Mouse (Mus musculus) spleen, postnatal 14 days (tissue): ENCODE measurements at regions not wholly inside any gene's neighbourhood (a gene's known extent, or its start where the extent isn't known, plus 50 kb on each side); places are given as distances from the start of the nearest gene placed in this dataset.

Experiments used
- DNase-seq, 2 experiments: peaks; one replicate each; pipeline ENCODE4 v3.0.0; 2021 to 2022; ENCODE audit warnings: low spot score in 2 of 2

GRCm38 (mm10) chr12:92292460-92293340 lies 443.7 kb upstream of the Sel1l start:
- DNase-seq, result no peak

GRCm38 (mm10) chr12:92291490-92291889 lies 442.5 kb upstream of the Sel1l start:
- DNase-seq, result no peak

- DNase-seq, result no peak
Measured at GRCm38 (mm10) chr12:92285511-92285910, 436.6 kb upstream of the Sel1l start.

GRCm38 (mm10) chr12:92280470-92280869 lies 431.5 kb upstream of the Sel1l start:
- no peak for DNase-seq

- no peak for DNase-seq
Measured at GRCm38 (mm10) chr12:92251962-92252361, 403.0 kb upstream of the Sel1l start.

GRCm38 (mm10) chr12:92246790-92247451 lies 398.0 kb upstream of the Sel1l start:
- no peak for DNase-seq

- DNase-seq, result no peak
Measured at GRCm38 (mm10) chr12:92239956-92240699, 391.2 kb upstream of the Sel1l start.

- no peak for DNase-seq
Measured at GRCm38 (mm10) chr12:92233650-92234408, 384.9 kb upstream of the Sel1l start.

- DNase-seq, result no peak
Measured at GRCm38 (mm10) chr12:92228585-92228984, 379.6 kb upstream of the Sel1l start.

GRCm38 (mm10) chr12:92203351-92203750 lies 354.4 kb upstream of the Sel1l start:
- no peak for DNase-seq

GRCm38 (mm10) chr12:92200602-92201001 lies 351.6 kb upstream of the Sel1l start:
- no peak for DNase-seq

GRCm38 (mm10) chr12:92198738-92199477 lies 350.0 kb upstream of the Sel1l start:
- no peak for DNase-seq

- no peak for DNase-seq
Measured at GRCm38 (mm10) chr12:92193934-92194685, 345.2 kb upstream of the Sel1l start.

- no peak for DNase-seq
Measured at GRCm38 (mm10) chr12:92193199-92193933, 344.4 kb upstream of the Sel1l start.

GRCm38 (mm10) chr12:92189022-92189421 lies 340.1 kb upstream of the Sel1l start:
- DNase-seq, result no peak

GRCm38 (mm10) chr12:92187133-92187482 lies 338.2 kb upstream of the Sel1l start:
- DNase-seq, result no peak

GRCm38 (mm10) chr12:92186448-92187132 lies 337.6 kb upstream of the Sel1l start:
- DNase-seq, result no peak

GRCm38 (mm10) chr12:92179292-92179691 lies 330.3 kb upstream of the Sel1l start:
- no peak for DNase-seq

GRCm38 (mm10) chr12:92156726-92157125 lies 307.8 kb upstream of the Sel1l start:
- DNase-seq, result no peak
